Mouse (Mus musculus) B cell, adult 62 days (primary cell): Measurements from ENCODE around the gene Tmem150c. TPM values are rescaled to one million over a fixed set of nuclear protein-coding genes. Genes with fewer than 3 reads are reported as not detected.

Experiments
- total RNA-seq: library from RNA; stranded (reverse); gene quantifications from 4 replicates; pipeline ENCODE4 v1.2.4, GENCODE M21; 2023

The Tmem150c gene
- total RNA-seq = not detected in 4 replicates

GRCm38 (mm10) chr5:100159638-100159973, at the start of gene Tmem150c:
Gene Tmem150c (minus strand): TSS chr5:100159808.

GRCm38 (mm10) chr5:100039602-100040142, 119.9 kb downstream of the Tmem150c start, which contains the start of the genes Hnrnpdl and Enoph1:
Gene Hnrnpdl (minus strand): TSS chr5:100039664.
Gene Enoph1 (plus strand): TSS chr5:100039985.

Other genes with a start within 250 kb of the Tmem150c start
- 285 to 313 TPM (median 304 TPM) in 4 replicates for gene Hnrnpd, start 180.9 kb downstream of the Tmem150c start, total RNA-seq
- 1.1 to 2.4 TPM (median 1.8 TPM) in 3 of 4 replicates, not detected in the other for gene 4930524J08Rik, start 180.7 kb downstream of the Tmem150c start, total RNA-seq
- gene Hnrnpdl, start 120.1 kb downstream of the Tmem150c start, total RNA-seq = 377 to 390 TPM (median 379 TPM) in 4 replicates
- gene Enoph1, start 119.8 kb downstream of the Tmem150c start, total RNA-seq = 16.0 to 28.3 TPM (median 23.3 TPM) in 4 replicates